Mouse (Mus musculus) CH12.LX (cell line): ENCODE measurements around the gene Ankrd24. TPM values are rescaled to one million over a fixed set of nuclear protein-coding genes. Genes with fewer than 3 reads are reported as not detected.
A peak's percentile ranks its signal among the peaks of the same experiment; 100 is the strongest.

Experiments
- DNase-seq: peaks from one replicate; pipeline ENCODE4 v3.0.0-alpha.2; 2013; ENCODE audit errors: extremely low read depth
- H3K27ac ChIP-seq: 2 replicates; pipeline ENCODE4 v1.5.1; 2012; ENCODE audit warnings: low read depth, mild to moderate bottlenecking, control low read depth, moderate library complexity; ENCODE audit not compliant: insufficient read depth
- H3K27me3 ChIP-seq: replicated peaks from 2 replicates; pipeline ENCODE3; 2012; ENCODE audit warnings: inconsistent platforms
- H3K36me3 ChIP-seq, 2 experiments: replicated peaks in 1 of 2; 2 replicates each; pipeline versions ENCODE3 to v1.6.1; 2012; ENCODE audit warnings: inconsistent platforms in 1 of 2, low read length in 1 of 2, mild to moderate bottlenecking in 1 of 2, mixed read lengths in 1 of 2, moderate library complexity in 1 of 2; ENCODE audit not compliant: control insufficient read depth in 1 of 2, insufficient read depth in 1 of 2
- H3K4me1 ChIP-seq, 2 experiments: 2 replicates each; pipeline ENCODE4 v1.6.1; 2012; ENCODE audit warnings: inconsistent platforms in 1 of 2, moderate library complexity in 1 of 2; ENCODE audit not compliant: insufficient read depth in 2 of 2, control insufficient read depth in 1 of 2
- H3K4me2 ChIP-seq: 2 replicates; pipeline ENCODE4 v1.6.1; 2012; ENCODE audit warnings: low read depth, mild to moderate bottlenecking, control low read depth; ENCODE audit not compliant: poor library complexity, insufficient read depth, severe bottlenecking
- H3K4me3 ChIP-seq, 3 experiments: fragments of 150-350 bp in 1 of 3; sonication (generic) in 1 of 3; replicated peaks in 1 of 3; 2 replicates each; pipeline versions ENCODE3 to v1.5.1; 2011 to 2012; ENCODE audit warnings: low read depth in 2 of 3, low read length in 2 of 3, mild to moderate bottlenecking in 2 of 3, moderate library complexity in 2 of 3, control low read depth in 1 of 3, improper control_type of control experiment in 1 of 3, inconsistent platforms in 1 of 3, mixed read lengths in 1 of 3; ENCODE audit not compliant: poor library complexity in 1 of 3
- H3K79me2 ChIP-seq: replicated peaks from 2 replicates; pipeline ENCODE4 v1.6.1; 2012; ENCODE audit warnings: mild to moderate bottlenecking, moderate library complexity; ENCODE audit not compliant: control insufficient read depth, poor library complexity, insufficient read depth, severe bottlenecking; ENCODE audit errors: extremely low read depth
- H3K9ac ChIP-seq: 2 replicates; pipeline ENCODE4 v1.6.1; 2012; ENCODE audit warnings: low read depth, mild to moderate bottlenecking, control low read depth, moderate library complexity; ENCODE audit not compliant: insufficient read depth
- H3K9me3 ChIP-seq: replicated peaks from 2 replicates; pipeline ENCODE3; 2012; ENCODE audit warnings: low read length, inconsistent platforms, mixed read lengths
- BHLHE40 ChIP-seq: IDR thresholded peaks from 2 replicates; pipeline ENCODE4 v1.6.1; 2011; ENCODE audit warnings: mild to moderate bottlenecking, low read depth, low read length, improper control_type of control experiment
- CHD1 ChIP-seq: IDR thresholded peaks from 2 replicates; pipeline ENCODE4 v1.6.1; 2012; ENCODE audit warnings: low read depth, low read length, improper control_type of control experiment, inconsistent platforms
- EP300 ChIP-seq: IDR thresholded peaks from 2 replicates; pipeline ENCODE4 v1.6.1; 2011; ENCODE audit warnings: low read length, improper control_type of control experiment
- ETS1 ChIP-seq: conservative IDR thresholded peaks from 2 replicates; pipeline ENCODE4 v1.6.1; 2012; ENCODE audit warnings: low read depth, mild to moderate bottlenecking, inconsistent platforms, low read length, improper control_type of control experiment, moderate library complexity
- HCFC1 ChIP-seq: IDR thresholded peaks from 2 replicates; pipeline ENCODE4 v1.6.1; 2012; ENCODE audit warnings: low read depth, mild to moderate bottlenecking, inconsistent platforms, low read length, improper control_type of control experiment
- IRF4 ChIP-seq: IDR thresholded peaks from 2 replicates; pipeline ENCODE4 v1.6.1; 2014; ENCODE audit warnings: low read depth, mild to moderate bottlenecking, inconsistent platforms, low read length, improper control_type of control experiment
- JUN ChIP-seq: IDR thresholded peaks from 2 replicates; pipeline ENCODE4 v1.6.1; 2011; ENCODE audit warnings: low read depth, mild to moderate bottlenecking, low read length, improper control_type of control experiment, moderate library complexity; ENCODE audit not compliant: insufficient read depth
- JUND ChIP-seq: conservative IDR thresholded peaks from 2 replicates; pipeline ENCODE4 v1.6.1; 2011; ENCODE audit warnings: low read depth, low read length, improper control_type of control experiment
- KAT2A ChIP-seq: IDR thresholded peaks from 2 replicates; pipeline ENCODE4 v1.6.1; 2012; ENCODE audit warnings: low read length, improper control_type of control experiment, inconsistent platforms; ENCODE audit not compliant: insufficient replicate concordance
- MAFK ChIP-seq: IDR thresholded peaks from 2 replicates; pipeline ENCODE4 v1.6.1; 2011; ENCODE audit warnings: low read length, improper control_type of control experiment; ENCODE audit not compliant: insufficient replicate concordance
- MAX ChIP-seq: IDR thresholded peaks from 2 replicates; pipeline ENCODE4 v1.6.1; 2011; ENCODE audit warnings: low read length, improper control_type of control experiment
- NELFE ChIP-seq: IDR thresholded peaks from 2 replicates; pipeline ENCODE4 v1.6.1; 2011; ENCODE audit warnings: low read depth, low read length, improper control_type of control experiment
- NRF1 ChIP-seq: IDR thresholded peaks from 2 replicates; pipeline ENCODE4 v1.6.1; 2014; ENCODE audit warnings: low read depth, mild to moderate bottlenecking, inconsistent platforms, low read length, improper control_type of control experiment, moderate library complexity
- POLR2A ChIP-seq: IDR thresholded peaks from 2 replicates; pipeline ENCODE4 v1.6.1; 2011; ENCODE audit warnings: low read depth, mild to moderate bottlenecking, improper control_type of control experiment, low read length
- POLR2AphosphoS2 ChIP-seq: IDR thresholded peaks from 2 replicates; pipeline ENCODE4 v1.6.1; 2011; ENCODE audit warnings: low read depth, low read length, improper control_type of control experiment
- SMC3 ChIP-seq: IDR thresholded peaks from 2 replicates; pipeline ENCODE4 v1.6.1; 2011; ENCODE audit warnings: low read depth, low read length, improper control_type of control experiment
- TBP ChIP-seq: conservative IDR thresholded peaks from 2 replicates; pipeline ENCODE4 v1.6.1; 2011; ENCODE audit warnings: low read depth, low read length, improper control_type of control experiment
- TCF12 ChIP-seq: IDR thresholded peaks from 2 replicates; pipeline ENCODE4 v1.6.1; 2014; ENCODE audit warnings: low read depth, mild to moderate bottlenecking, inconsistent platforms, low read length, improper control_type of control experiment
- UBTF ChIP-seq: IDR thresholded peaks from 2 replicates; pipeline ENCODE4 v1.6.1; 2012; ENCODE audit warnings: low read depth, mild to moderate bottlenecking, inconsistent platforms, low read length, improper control_type of control experiment, moderate library complexity
- USF1 ChIP-seq: IDR thresholded peaks from 2 replicates; pipeline ENCODE4 v1.6.1; 2014; ENCODE audit warnings: low read depth, mild to moderate bottlenecking, inconsistent platforms, low read length, improper control_type of control experiment
- USF2 ChIP-seq: conservative IDR thresholded peaks from 2 replicates; pipeline ENCODE4 v1.6.1; 2011; ENCODE audit warnings: low read depth, low read length, improper control_type of control experiment
- ZKSCAN1 ChIP-seq: IDR thresholded peaks from 2 replicates; pipeline ENCODE4 v1.6.1; 2012; ENCODE audit warnings: low read depth, inconsistent platforms, low read length, improper control_type of control experiment, borderline replicate concordance
- ZMIZ1 ChIP-seq: IDR thresholded peaks from 2 replicates; pipeline ENCODE4 v1.6.1; 2012; ENCODE audit warnings: low read depth, mild to moderate bottlenecking, inconsistent platforms, low read length, improper control_type of control experiment
- dilution Hi-C: fragments of 300-500 bp; cut with MboI; formaldehyde crosslinking; loops from 2 replicates; pipeline ENCODE4 v1.14.3; 2020; ENCODE audit warnings: low sequenced_read_pairs; ENCODE audit not compliant: extremely low pct_unique_long_range_greater_than_20kb, extremely low pct_ligation_motif_present
- in situ Hi-C: fragments of 300-500 bp; cut with MboI; formaldehyde crosslinking; loops from 3 replicates; pipeline ENCODE4 v1.14.3; 2019; ENCODE audit warnings: low sequenced_read_pairs, low pct_ligation_motif_present, low pct_unique_long_range_greater_than_20kb, mixed read lengths
- polyA plus RNA-seq: library from polyadenylated mRNA; unstranded; fragments of >175 nt; gene quantifications from 2 replicates; pipeline ENCODE4 v1.2.1, GENCODE M21; 2012; ENCODE audit warnings: low read depth; ENCODE audit not compliant: insufficient read length
- total RNA-seq, 2 experiments: library from RNA; depleted of rRNA; stranded (reverse); fragments of 300-350 nt in 1 of 2; fragments of >200 nt in 1 of 2; gene quantifications; 2 replicates each; pipeline ENCODE4 v1.2.3; 2012 to 2014

The Ankrd24 gene
- total and polyA plus RNA-seq, 3 experiments, result 3.7 to 5.4 (median 4.2) TPM

- in situ Hi-C loops, result no loop called here
- Histone ChIP-seq H3K9ac (peak overlapping the region; percentile 86), H3K79me2 (no peaks in the 10 kb centered on the region), H3K9me3 (no peaks in the 10 kb centered on the region), H3K4me1 (peaks cover 17 to 36% of the 10 kb centered on the region in 2 experiments), H3K27me3 (peaks cover 13% of the 10 kb centered on the region), H3K4me3 (peak overlapping the region; percentile 69 to 96 (median 78)), H3K4me2 (peak overlapping the region; percentile 55), H3K36me3 (peaks cover 19 to 42% of the 10 kb centered on the region in 2 experiments), H3K27ac (peak overlapping the region; percentile 85)
- dilution Hi-C loops, result no loop called here
- TF ChIP-seq MAFK (no peak), MAX (peak; percentile 82), EP300 (peak; percentile 10; the same call in 1 of the 2 replicates), UBTF (no peak), USF1 (peak; percentile 91), TBP (peak; percentile 79), NELFE (peak; percentile 32), ZMIZ1 (no peak; the same call in none of the 2 replicates), IRF4 (peak; percentile 89), CHD1 (no peak), JUND (peak; percentile 60), NRF1 (peak; percentile 62), ZKSCAN1 (no peak), ETS1 (peak; percentile 46), USF2 (peak; percentile 90), KAT2A (no peak), JUN (peak; percentile 66), BHLHE40 (peak; percentile 73), POLR2A (peak; percentile 53), TCF12 (peak; percentile 28), HCFC1 (peak; percentile 69), SMC3 (no peak), POLR2AphosphoS2 (no peak)
- peak; percentile 94 for DNase-seq
Observed at GRCm38 (mm10) chr10:81626101-81626993, 2.0 kb upstream of the Ankrd24 start.
